Mouse (Mus musculus): ENCODE data around the gene Cplx1. TPM values are rescaled to one million over a fixed set of nuclear protein-coding genes. Genes with fewer than 3 reads are reported as not detected.

The Cplx1 gene
- total RNA-seq (2021) = under 1 TPM; 0.21 to 0.41 TPM
- long read RNA-seq, experiment 1 = 0 reads
- long read RNA-seq, experiment 2 = 0 reads

DNA sequence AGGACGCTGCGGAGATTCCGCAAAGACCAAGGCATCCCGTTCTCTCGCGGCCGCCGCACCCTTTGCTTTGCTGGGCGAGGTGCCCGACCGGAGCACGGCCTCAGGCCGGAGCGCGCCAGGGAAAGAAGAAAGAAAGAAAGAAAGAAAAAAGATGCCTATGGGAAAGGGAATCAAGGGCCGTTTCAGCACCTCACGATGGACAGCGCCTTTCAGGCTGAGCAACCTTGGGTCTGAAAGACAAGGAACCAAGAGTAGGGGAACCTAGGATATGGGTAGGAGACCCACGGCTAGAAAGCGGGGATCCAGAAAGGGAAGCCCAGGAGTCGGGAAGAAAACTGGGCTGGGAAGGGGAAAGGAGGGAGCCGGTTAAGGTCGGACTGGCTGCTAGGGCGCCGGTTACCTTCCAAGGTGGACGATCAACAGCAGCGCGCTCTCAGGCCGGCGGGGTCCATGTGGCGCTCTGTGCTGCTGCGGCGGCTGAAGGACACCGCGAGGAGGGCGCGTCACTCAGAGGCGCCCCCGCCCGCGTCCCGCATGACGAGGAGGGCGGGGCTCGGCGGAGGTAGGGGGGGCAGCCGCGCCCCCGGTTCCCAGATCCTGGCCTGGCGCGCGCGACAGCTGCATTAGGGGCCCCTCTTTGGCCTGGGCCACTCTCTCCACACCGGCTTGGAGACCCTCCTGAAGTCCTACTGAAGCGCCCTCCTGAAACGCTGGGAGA is at the start of gene Cplx1:
Gene Cplx1, minus strand, starts transcription at position 536 of the 718 bp plus-strand sequence.
- no peak for DNase-seq (ENCODE audit: low spot score)

DNA sequence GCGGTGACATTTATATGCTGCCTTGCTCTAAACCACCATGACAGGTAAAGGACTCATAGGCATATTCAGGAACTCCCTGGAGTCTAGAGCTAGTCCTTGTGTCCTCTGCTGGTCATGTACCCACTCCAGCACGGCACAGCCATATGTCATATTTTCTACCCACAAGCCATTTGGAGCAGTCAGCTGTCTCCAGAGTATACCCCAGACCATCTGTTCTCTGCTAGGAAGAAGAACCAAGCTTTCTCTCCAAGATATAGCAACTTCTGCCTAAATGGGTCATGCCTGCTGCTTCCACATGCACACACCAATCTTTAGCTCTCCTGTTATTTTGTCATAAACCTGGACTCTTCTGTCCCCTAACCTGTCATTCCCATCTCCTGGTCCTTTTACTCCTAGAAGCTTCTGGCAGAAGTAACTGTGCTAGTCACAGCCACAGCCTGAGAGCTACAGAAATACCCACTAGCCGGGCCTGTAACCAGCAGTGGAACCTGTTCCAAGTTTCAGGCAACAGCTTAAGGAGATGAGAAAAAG is 31.6 kb upstream of the Cplx1 start:
- no peak for DNase-seq (ENCODE audit: low spot score)

GRCm38 (mm10) chr5:108573054-108573453 is 23.2 kb upstream of the Cplx1 start:
- DNase-seq (ENCODE audit: low spot score) = no peak

- no peak for DNase-seq (ENCODE audit: low spot score)
These were observed 21.2 kb upstream of the Cplx1 start for GRCm38 (mm10) chr5:108570991-108571390.

DNA sequence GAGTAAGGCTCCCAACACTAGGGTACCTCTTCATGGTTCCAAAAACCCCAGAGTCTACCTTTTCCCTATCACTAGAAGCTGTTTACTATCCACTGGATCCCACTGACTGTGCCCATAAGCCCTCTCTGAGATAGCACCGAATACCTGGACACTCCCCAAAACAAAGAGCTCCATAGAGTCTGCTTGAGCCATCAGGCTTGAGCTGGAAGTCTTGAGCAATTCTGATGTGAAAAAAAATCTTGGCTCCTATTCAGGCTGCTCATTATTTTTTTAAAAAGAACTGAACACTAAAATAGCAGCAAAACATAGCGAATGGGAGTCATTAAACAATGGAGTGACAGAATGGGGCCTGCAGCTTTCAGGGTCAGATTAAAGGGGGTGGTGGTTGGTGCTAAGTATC is 17.3 kb upstream of the Cplx1 start:
- no peak for DNase-seq (ENCODE audit: low spot score)

DNA sequence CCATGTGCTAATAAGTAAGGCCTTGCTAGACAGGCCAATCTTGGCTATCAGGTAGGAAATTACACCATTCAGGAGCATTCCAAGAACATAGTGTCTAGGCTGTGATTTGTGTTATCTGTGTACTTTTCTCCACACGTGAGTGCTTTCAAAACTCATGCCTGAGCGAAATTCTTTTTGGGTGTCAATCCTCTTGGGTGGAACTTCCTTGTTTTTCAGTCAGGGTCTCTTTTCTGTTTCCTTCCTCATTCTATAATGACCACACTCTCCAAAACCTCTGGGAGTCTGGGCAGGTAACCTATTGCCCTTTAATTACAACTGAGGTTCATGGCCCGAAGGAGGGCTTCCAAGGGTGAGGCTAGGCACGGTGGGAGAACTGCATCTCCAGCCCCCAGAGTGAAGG is 16.7 kb upstream of the Cplx1 start:
- DNase-seq (ENCODE audit: low spot score) = no peak

DNA sequence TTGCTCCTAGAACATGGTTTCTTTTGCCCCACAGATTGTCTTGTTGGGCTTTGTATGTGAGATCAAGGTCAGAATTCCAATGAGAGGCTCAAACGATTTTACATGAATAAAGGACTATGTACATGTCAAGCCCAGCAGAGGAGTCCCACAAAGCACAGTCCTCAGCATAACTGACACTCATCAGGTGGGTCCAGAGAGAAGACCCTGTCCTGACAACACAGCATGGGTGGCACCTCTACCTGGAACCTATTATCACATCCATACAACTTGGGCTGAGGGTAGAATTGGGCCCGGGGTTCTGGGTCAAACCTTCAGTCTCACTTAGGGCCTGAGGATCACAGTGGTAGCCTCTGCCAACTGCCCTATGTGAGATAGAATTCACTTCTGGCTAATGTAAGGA is 15.6 kb upstream of the Cplx1 start:
- no peak for DNase-seq (ENCODE audit: low spot score)

GRCm38 (mm10) chr5:108564346-108564745 is 14.5 kb upstream of the Cplx1 start:
- DNase-seq (ENCODE audit: low spot score) = no peak

GRCm38 (mm10) chr5:108562483-108562882 is 12.7 kb upstream of the Cplx1 start:
- DNase-seq (ENCODE audit: low spot score) = no peak

DNA sequence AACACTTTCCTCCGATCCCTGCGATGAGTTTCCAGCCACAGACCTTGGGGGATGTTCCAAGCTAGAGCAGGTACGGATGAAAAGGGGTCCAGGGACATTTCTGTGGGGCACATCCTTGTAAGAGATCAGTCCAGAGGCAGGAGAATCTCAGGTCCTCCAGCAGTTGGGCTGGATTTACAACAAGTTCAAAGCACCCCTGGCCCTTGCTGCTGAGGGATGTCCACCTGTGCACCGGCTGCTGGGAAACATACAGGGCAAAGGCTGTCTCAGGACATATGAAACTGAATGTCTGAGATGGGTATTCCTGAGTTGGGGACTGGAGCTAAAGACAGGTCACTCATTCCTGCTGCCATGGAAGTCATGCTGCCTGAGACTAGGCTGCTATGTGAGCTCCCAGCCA is 7.2 kb upstream of the Cplx1 start:
- DNase-seq (ENCODE audit: low spot score) = no peak

DNA sequence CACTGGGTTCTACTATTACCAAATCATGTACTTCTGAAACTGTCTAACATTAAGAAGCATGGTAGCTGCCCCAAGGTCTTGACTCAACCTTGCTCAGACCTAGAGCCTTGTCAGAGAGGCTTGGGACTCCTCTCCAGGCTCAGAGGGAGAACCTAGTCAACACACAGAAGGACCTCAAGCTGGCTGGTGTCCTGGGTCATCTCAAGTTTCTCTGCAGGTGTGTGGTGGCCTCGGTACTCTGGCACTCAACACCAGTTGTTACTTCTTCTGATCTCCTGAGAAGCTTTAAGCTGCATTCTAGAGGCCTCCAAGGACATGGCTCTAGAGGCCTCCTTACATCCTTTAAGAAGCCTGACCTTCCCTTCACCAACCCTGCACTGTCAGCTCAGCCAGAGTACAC is 4.2 kb upstream of the Cplx1 start:
- no peak for DNase-seq (ENCODE audit: low spot score)

- DNase-seq (ENCODE audit: low spot score) = no peak
These were observed 377 bp upstream of the Cplx1 start for GRCm38 (mm10) chr5:108550207-108550594.

- DNase-seq (ENCODE audit: low spot score) = no peak
These were observed 711 bp downstream of the Cplx1 start for GRCm38 (mm10) chr5:108549137-108549488.

DNA sequence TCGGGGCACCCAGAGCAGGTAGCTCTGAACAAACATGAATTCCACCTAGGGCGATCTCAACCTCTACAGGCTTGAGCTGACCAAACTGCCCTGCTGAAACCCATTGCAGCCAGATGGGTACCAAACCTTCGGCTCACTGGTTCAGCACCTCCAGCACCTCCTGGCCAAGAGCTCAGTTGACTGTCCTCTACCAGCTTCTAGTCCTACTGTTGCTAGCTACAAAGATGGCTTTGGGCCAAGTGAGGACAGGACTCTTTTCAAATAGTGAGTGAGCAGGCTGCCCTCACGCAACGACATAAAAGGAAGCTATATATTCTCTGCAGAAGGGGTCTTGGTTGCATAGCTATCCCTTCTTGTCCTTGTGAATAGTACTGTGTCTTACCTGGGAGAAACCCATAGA is 2.2 kb downstream of the Cplx1 start:
- no peak for DNase-seq (ENCODE audit: low spot score)

DNA sequence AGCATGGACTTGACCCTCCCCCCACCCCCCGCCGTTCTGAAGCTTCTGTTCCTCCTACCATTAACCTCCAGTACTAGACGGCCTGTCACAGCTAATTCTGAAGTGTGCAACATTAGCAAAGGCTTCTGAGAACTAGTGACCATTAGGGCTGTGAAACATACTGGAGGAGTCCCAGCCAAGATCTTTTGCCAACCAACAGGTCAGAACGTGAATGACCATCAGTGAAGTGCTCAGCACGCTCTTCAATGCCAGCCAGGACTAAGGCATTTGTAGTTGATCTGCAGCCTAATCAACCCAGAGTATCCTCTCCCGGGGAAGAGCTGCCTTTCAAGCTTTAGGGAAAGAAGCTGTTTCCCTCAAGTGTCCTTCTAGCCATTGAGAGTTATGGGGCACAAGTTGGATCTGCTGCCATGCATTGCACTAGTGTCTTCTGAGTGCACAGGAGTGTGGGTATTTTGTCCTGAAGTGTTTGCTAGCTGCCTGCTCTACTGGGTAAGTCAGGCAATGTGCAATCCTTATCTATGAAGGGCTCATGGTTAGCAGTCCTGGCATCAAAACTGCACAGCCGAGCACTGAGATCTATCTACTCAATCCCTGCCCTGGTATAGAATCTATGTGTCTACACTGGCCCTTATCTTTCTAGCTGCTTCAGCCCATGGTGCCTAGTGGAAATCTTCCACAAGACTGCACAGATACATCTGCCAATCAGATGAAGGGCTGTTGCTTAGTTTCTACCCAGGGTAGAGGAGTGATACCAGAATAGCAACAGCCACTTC is 6.1 kb downstream of the Cplx1 start:
- DNase-seq (ENCODE audit: low spot score) = no peak

DNA sequence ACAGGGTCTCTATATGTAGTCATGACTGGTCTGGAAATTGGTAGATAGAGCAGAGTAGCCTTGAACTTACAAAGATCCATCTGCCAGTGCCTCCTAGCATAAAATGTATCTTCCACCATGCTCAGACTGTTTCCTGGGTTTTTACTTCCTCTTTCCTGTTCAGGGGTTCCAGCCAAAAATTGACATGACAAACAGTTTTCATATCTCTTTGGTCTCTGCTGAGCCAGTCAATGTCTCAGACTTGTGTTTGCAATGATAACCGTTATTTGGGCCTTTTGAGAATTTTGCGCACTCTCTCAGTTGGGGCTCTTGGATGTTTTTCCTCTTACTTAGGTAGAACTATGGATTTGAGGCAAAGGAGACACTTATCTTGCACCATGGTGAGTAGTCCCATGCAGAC is 15.6 kb downstream of the Cplx1 start:
- DNase-seq (ENCODE audit: low spot score) = no peak

GRCm38 (mm10) chr5:108522597-108522996 is 27.2 kb downstream of the Cplx1 start:
- no peak for DNase-seq (ENCODE audit: low spot score)

- no peak for DNase-seq (ENCODE audit: low spot score)
These were observed 27.9 kb downstream of the Cplx1 start for GRCm38 (mm10) chr5:108521896-108522295.

- no peak for DNase-seq (ENCODE audit: low spot score)
These were observed 28.8 kb downstream of the Cplx1 start for GRCm38 (mm10) chr5:108521016-108521415.

GRCm38 (mm10) chr5:108520153-108520552 is 29.7 kb downstream of the Cplx1 start:
- DNase-seq (ENCODE audit: low spot score) = no peak

- no peak for DNase-seq (ENCODE audit: low spot score)
These were observed 30.9 kb downstream of the Cplx1 start for GRCm38 (mm10) chr5:108518951-108519350.

DNA sequence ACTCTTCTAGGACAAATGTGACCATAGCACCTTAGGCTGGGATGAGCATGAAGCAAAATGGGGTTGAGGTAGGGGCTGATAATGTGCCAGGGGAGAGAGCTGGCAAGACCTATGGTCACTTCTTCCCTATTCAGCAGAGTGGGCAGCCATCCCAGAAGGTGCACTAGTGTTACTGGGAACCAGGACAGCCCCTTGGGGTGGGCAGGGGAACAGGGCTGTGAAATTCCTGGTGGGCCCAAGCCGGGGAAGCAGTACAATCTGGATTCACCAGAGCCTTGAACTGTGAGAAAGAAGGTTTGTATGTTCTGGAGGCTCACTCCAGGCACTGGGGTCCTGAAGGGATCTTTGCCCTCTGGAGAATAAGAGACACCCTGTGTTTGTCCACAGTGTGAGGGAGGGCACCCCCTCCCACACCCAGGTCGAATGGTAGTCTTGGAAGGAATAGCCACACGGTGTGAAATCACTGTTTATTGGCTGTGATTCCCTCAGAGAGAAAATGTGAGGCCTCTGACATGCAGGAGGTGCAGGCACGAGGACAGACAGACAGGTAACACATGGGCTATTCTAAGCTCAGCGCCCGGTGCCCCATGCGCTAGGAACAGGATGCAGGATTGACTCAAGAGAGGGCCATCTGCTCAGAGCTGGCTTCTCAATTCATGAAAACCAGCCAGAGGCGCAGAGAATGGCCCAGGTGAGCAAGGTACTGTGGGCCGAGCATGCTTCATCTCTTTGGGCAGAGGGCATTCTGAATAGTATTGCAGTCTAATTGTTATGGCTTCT is 31.5 kb downstream of the Cplx1 start:
- DNase-seq (ENCODE audit: low spot score) = no peak
